Mouse (Mus musculus) hindbrain, embryonic 11.5 days (tissue): ENCODE measurements at regions not wholly inside any gene's neighbourhood (a gene's known extent, or its start where the extent isn't known, plus 50 kb on each side); places are given as distances from the start of the nearest gene placed in this dataset.

ENCODE experiments used
- ATAC-seq: fragments of 200-750 bp; cut with Nextera tagmentation; 2 replicates; pipeline ENCODE4 v1.8.0; 2017; ENCODE audit warnings: mild to moderate bottlenecking, moderate TSS enrichment, moderate library complexity; ENCODE audit not compliant: low FRiP score
- DNase-seq: peaks from one replicate; pipeline ENCODE4 v3.0.0-alpha.2; 2015; ENCODE audit warnings: low spot score
- H3K27ac ChIP-seq: fragments of 300-500 bp; sonication (generic); 2 replicates; pipeline ENCODE4 v1.5.1; 2014; ENCODE audit warnings: mild to moderate bottlenecking, low read depth, low read length
- H3K27me3 ChIP-seq: fragments of 300-500 bp; sonication (generic); 2 replicates; pipeline ENCODE4 v1.6.1; 2014; ENCODE audit warnings: mild to moderate bottlenecking, low read length, moderate library complexity, mixed read lengths; ENCODE audit not compliant: control insufficient read depth, insufficient read depth
- H3K36me3 ChIP-seq: fragments of 300-500 bp; sonication (generic); 2 replicates; pipeline ENCODE4 v1.6.1; 2014; ENCODE audit warnings: mild to moderate bottlenecking, low read length, moderate library complexity, mixed read lengths; ENCODE audit not compliant: control insufficient read depth, insufficient read depth
- H3K4me1 ChIP-seq: fragments of 300-500 bp; sonication (generic); replicated peaks from 2 replicates; pipeline ENCODE4 v1.6.1; 2014; ENCODE audit warnings: low read length, mixed read lengths; ENCODE audit not compliant: control insufficient read depth, insufficient read depth
- H3K4me2 ChIP-seq: fragments of 300-500 bp; sonication (generic); replicated peaks from 2 replicates; pipeline ENCODE4 v1.6.1; 2014; ENCODE audit warnings: mild to moderate bottlenecking, low read depth, low read length
- H3K4me3 ChIP-seq: fragments of 300-500 bp; sonication (generic); 2 replicates; pipeline ENCODE4 v1.5.1; 2014; ENCODE audit warnings: low read depth, low read length
- H3K9ac ChIP-seq: fragments of 300-500 bp; sonication (generic); 2 replicates; pipeline ENCODE4 v1.6.1; 2014; ENCODE audit warnings: low read depth, low read length
- H3K9me3 ChIP-seq: fragments of 300-500 bp; sonication (generic); 2 replicates; pipeline ENCODE4 v1.6.1; 2016; ENCODE audit warnings: low read length; ENCODE audit not compliant: control insufficient read depth
- WGBS: fragments of 180-500 bp; shearing (Covaris S2); extraction: QIAGEN DNeasy Blood & Tissue Kit; methylation state at CpG from one replicate; pipeline ENCODE4 v1.1.7; 2014; 5-methylcytosine and 5-hydroxymethylcytosine counted together

DNA sequence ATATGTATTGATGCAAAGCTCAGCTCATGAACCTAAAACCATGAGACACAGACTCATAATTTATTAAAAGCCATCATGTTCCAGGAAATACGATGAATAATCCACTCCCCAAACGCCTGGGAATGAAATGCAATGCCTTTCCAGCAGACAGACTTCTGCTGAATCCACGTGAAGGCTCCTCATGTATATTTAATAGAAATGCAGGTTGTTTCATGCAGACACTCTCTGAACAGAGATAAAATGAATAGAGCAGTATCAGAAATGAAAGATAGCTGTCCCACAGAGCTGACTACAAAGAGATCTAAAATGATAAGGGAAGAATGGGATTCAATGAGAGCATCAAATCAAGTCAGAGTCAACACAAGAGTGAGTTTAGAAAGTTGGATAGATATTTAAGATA is 376.3 kb upstream of the Lrfn5 start:
- no peak for DNase-seq
- Histone ChIP-seq H3K9me3 (no peaks in the 10 kb centered on the region), H3K36me3 (no peaks in the 10 kb centered on the region), H3K9ac (no peak overlapping the region), H3K4me3 (no peak overlapping the region), H3K4me2 (no peak overlapping the region), H3K4me1 (no peaks in the 10 kb centered on the region), H3K27me3 (no peaks in the 10 kb centered on the region), H3K27ac (no peak overlapping the region)
- no peak for ATAC-seq
- 80% methylated on average over 3 of the region's 3 CpGs for WGBS

DNA sequence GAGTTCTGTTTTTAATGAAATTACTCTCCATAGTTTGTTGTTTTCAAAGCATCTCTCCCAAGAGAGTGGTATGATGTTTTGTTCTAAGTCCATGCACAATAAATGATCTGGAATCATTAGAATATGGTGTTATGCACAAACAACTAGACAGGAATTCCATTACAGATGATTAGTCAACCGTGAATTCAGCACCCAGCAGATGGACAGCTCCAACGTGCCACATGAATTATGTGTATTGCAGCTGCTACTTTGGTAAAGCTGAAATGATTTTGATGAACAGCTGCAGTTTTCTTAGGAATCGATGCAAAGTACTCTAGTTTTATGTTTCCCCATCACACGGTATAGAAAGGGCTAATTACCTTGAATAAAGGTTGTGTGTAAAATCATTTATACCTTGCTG is 347.6 kb upstream of the Lrfn5 start:
- DNase-seq = peak; percentile 61
- no peak for ATAC-seq
- no peaks in the 10 kb centered on the region for H3K4me1 ChIP-seq
- no peak overlapping the region for H3K4me3 ChIP-seq
- no peak overlapping the region for H3K27ac ChIP-seq
- H3K9me3 ChIP-seq = no peaks in the 10 kb centered on the region
- no peak overlapping the region for H3K9ac ChIP-seq
- WGBS = 59% methylated on average over 4 of the region's 4 CpGs
- no peaks in the 10 kb centered on the region for H3K36me3 ChIP-seq
- H3K4me2 ChIP-seq = no peak overlapping the region
- H3K27me3 ChIP-seq = no peaks in the 10 kb centered on the region
